Mouse (Mus musculus) CH12.LX (cell line): Measurements from ENCODE around the gene Ipo4. TPM values are rescaled to one million over a fixed set of nuclear protein-coding genes. Genes with fewer than 3 reads are reported as not detected.

Source experiments
- DNase-seq: peaks from one replicate; pipeline ENCODE4 v3.0.0-alpha.2; 2013; ENCODE audit errors: extremely low read depth
- H3K27ac ChIP-seq: 2 replicates; pipeline ENCODE4 v1.5.1; 2012; ENCODE audit warnings: low read depth, mild to moderate bottlenecking, control low read depth, moderate library complexity; ENCODE audit not compliant: insufficient read depth
- H3K27me3 ChIP-seq: replicated peaks from 2 replicates; pipeline ENCODE3; 2012; ENCODE audit warnings: inconsistent platforms
- H3K36me3 ChIP-seq, 2 experiments: replicated peaks in 1 of 2; 2 replicates each; pipeline versions ENCODE3 to v1.6.1; 2012; ENCODE audit warnings: inconsistent platforms in 1 of 2, low read length in 1 of 2, mild to moderate bottlenecking in 1 of 2, mixed read lengths in 1 of 2, moderate library complexity in 1 of 2; ENCODE audit not compliant: control insufficient read depth in 1 of 2, insufficient read depth in 1 of 2
- H3K4me1 ChIP-seq, 2 experiments: 2 replicates each; pipeline ENCODE4 v1.6.1; 2012; ENCODE audit warnings: inconsistent platforms in 1 of 2, moderate library complexity in 1 of 2; ENCODE audit not compliant: insufficient read depth in 2 of 2, control insufficient read depth in 1 of 2
- H3K4me2 ChIP-seq: 2 replicates; pipeline ENCODE4 v1.6.1; 2012; ENCODE audit warnings: low read depth, mild to moderate bottlenecking, control low read depth; ENCODE audit not compliant: poor library complexity, insufficient read depth, severe bottlenecking
- H3K4me3 ChIP-seq, 3 experiments: fragments of 150-350 bp in 1 of 3; sonication (generic) in 1 of 3; replicated peaks in 1 of 3; 2 replicates each; pipeline versions ENCODE3 to v1.5.1; 2011 to 2012; ENCODE audit warnings: low read depth in 2 of 3, low read length in 2 of 3, mild to moderate bottlenecking in 2 of 3, moderate library complexity in 2 of 3, control low read depth in 1 of 3, improper control_type of control experiment in 1 of 3, inconsistent platforms in 1 of 3, mixed read lengths in 1 of 3; ENCODE audit not compliant: poor library complexity in 1 of 3
- H3K79me2 ChIP-seq: replicated peaks from 2 replicates; pipeline ENCODE4 v1.6.1; 2012; ENCODE audit warnings: mild to moderate bottlenecking, moderate library complexity; ENCODE audit not compliant: control insufficient read depth, poor library complexity, insufficient read depth, severe bottlenecking; ENCODE audit errors: extremely low read depth
- H3K9ac ChIP-seq: 2 replicates; pipeline ENCODE4 v1.6.1; 2012; ENCODE audit warnings: low read depth, mild to moderate bottlenecking, control low read depth, moderate library complexity; ENCODE audit not compliant: insufficient read depth
- H3K9me3 ChIP-seq: replicated peaks from 2 replicates; pipeline ENCODE3; 2012; ENCODE audit warnings: low read length, inconsistent platforms, mixed read lengths
- BHLHE40 ChIP-seq: IDR thresholded peaks from 2 replicates; pipeline ENCODE4 v1.6.1; 2011; ENCODE audit warnings: mild to moderate bottlenecking, low read depth, low read length, improper control_type of control experiment
- CTCF ChIP-seq, 2 experiments: IDR thresholded peaks in 1 of 2; conservative IDR thresholded peaks in 1 of 2; 2 replicates each; pipeline ENCODE4 v1.5.1; 2011 to 2012; ENCODE audit warnings: low read depth in 2 of 2, low read length in 2 of 2, improper control_type of control experiment in 1 of 2, inconsistent platforms in 1 of 2, mild to moderate bottlenecking in 1 of 2, moderate library complexity in 1 of 2
- ELF1 ChIP-seq: IDR thresholded peaks from 2 replicates; pipeline ENCODE4 v1.6.1; 2014; ENCODE audit warnings: low read depth, mild to moderate bottlenecking, inconsistent platforms, low read length, improper control_type of control experiment
- EP300 ChIP-seq: IDR thresholded peaks from 2 replicates; pipeline ENCODE4 v1.6.1; 2011; ENCODE audit warnings: low read length, improper control_type of control experiment
- GABPA ChIP-seq: IDR thresholded peaks from 2 replicates; pipeline ENCODE4 v1.6.1; 2012; ENCODE audit warnings: low read depth, low read length, improper control_type of control experiment, inconsistent platforms; ENCODE audit not compliant: insufficient replicate concordance
- HCFC1 ChIP-seq: IDR thresholded peaks from 2 replicates; pipeline ENCODE4 v1.6.1; 2012; ENCODE audit warnings: low read depth, mild to moderate bottlenecking, inconsistent platforms, low read length, improper control_type of control experiment
- IRF4 ChIP-seq: IDR thresholded peaks from 2 replicates; pipeline ENCODE4 v1.6.1; 2014; ENCODE audit warnings: low read depth, mild to moderate bottlenecking, inconsistent platforms, low read length, improper control_type of control experiment
- KAT2A ChIP-seq: IDR thresholded peaks from 2 replicates; pipeline ENCODE4 v1.6.1; 2012; ENCODE audit warnings: low read length, improper control_type of control experiment, inconsistent platforms; ENCODE audit not compliant: insufficient replicate concordance
- MAX ChIP-seq: IDR thresholded peaks from 2 replicates; pipeline ENCODE4 v1.6.1; 2011; ENCODE audit warnings: low read length, improper control_type of control experiment
- MAZ ChIP-seq: IDR thresholded peaks from 2 replicates; pipeline ENCODE4 v1.6.1; 2012; ENCODE audit warnings: low read depth, mild to moderate bottlenecking, inconsistent platforms, low read length, improper control_type of control experiment, moderate library complexity
- MEF2A ChIP-seq: IDR thresholded peaks from 2 replicates; pipeline ENCODE4 v1.6.1; 2014; ENCODE audit warnings: low read depth, mild to moderate bottlenecking, inconsistent platforms, low read length, improper control_type of control experiment, borderline replicate concordance
- NRF1 ChIP-seq: IDR thresholded peaks from 2 replicates; pipeline ENCODE4 v1.6.1; 2014; ENCODE audit warnings: low read depth, mild to moderate bottlenecking, inconsistent platforms, low read length, improper control_type of control experiment, moderate library complexity
- PAX5 ChIP-seq: IDR thresholded peaks from 2 replicates; pipeline ENCODE4 v1.6.1; 2012; ENCODE audit warnings: low read length, inconsistent platforms, mixed read lengths
- RAD21 ChIP-seq: IDR thresholded peaks from 2 replicates; pipeline ENCODE4 v1.6.1; 2011; ENCODE audit warnings: low read depth, mild to moderate bottlenecking, low read length, improper control_type of control experiment, moderate library complexity
- SIN3A ChIP-seq: IDR thresholded peaks from 2 replicates; pipeline ENCODE4 v1.6.1; 2012; ENCODE audit warnings: low read length, improper control_type of control experiment, inconsistent platforms
- TBP ChIP-seq: conservative IDR thresholded peaks from 2 replicates; pipeline ENCODE4 v1.6.1; 2011; ENCODE audit warnings: low read depth, low read length, improper control_type of control experiment
- TCF12 ChIP-seq: IDR thresholded peaks from 2 replicates; pipeline ENCODE4 v1.6.1; 2014; ENCODE audit warnings: low read depth, mild to moderate bottlenecking, inconsistent platforms, low read length, improper control_type of control experiment
- USF2 ChIP-seq: conservative IDR thresholded peaks from 2 replicates; pipeline ENCODE4 v1.6.1; 2011; ENCODE audit warnings: low read depth, low read length, improper control_type of control experiment
- ZC3H11A ChIP-seq: IDR thresholded peaks from 2 replicates; pipeline ENCODE4 v1.6.1; 2012; ENCODE audit warnings: low read depth, mild to moderate bottlenecking, inconsistent platforms, low read length, improper control_type of control experiment
- ZMIZ1 ChIP-seq: IDR thresholded peaks from 2 replicates; pipeline ENCODE4 v1.6.1; 2012; ENCODE audit warnings: low read depth, mild to moderate bottlenecking, inconsistent platforms, low read length, improper control_type of control experiment
- ZNF384 ChIP-seq: IDR thresholded peaks from 2 replicates; pipeline ENCODE4 v1.6.1; 2012; ENCODE audit warnings: low read depth, low read length, improper control_type of control experiment, inconsistent platforms
- dilution Hi-C: fragments of 300-500 bp; cut with MboI; formaldehyde crosslinking; loops from 2 replicates; pipeline ENCODE4 v1.14.3; 2020; ENCODE audit warnings: low sequenced_read_pairs; ENCODE audit not compliant: extremely low pct_unique_long_range_greater_than_20kb, extremely low pct_ligation_motif_present
- in situ Hi-C: fragments of 300-500 bp; cut with MboI; formaldehyde crosslinking; loops from 3 replicates; pipeline ENCODE4 v1.14.3; 2019; ENCODE audit warnings: low sequenced_read_pairs, low pct_ligation_motif_present, low pct_unique_long_range_greater_than_20kb, mixed read lengths
- polyA plus RNA-seq: library from polyadenylated mRNA; unstranded; fragments of >175 nt; gene quantifications from 2 replicates; pipeline ENCODE4 v1.2.1, GENCODE M21; 2012; ENCODE audit warnings: low read depth; ENCODE audit not compliant: insufficient read length
- total RNA-seq, 2 experiments: library from RNA; depleted of rRNA; stranded (reverse); fragments of 300-350 nt in 1 of 2; fragments of >200 nt in 1 of 2; gene quantifications; 2 replicates each; pipeline ENCODE4 v1.2.3; 2012 to 2014

The Ipo4 gene
- total and polyA plus RNA-seq, 3 experiments, result 47.5 to 175 (median 84.8) TPM

- peaks cover 35 to 57% of the 10 kb centered on the region in 2 experiments for H3K36me3 ChIP-seq
- in situ Hi-C loops, result no loop called here
These were observed 27.4 kb downstream of the Ipo4 start for GRCm38 (mm10) chr14:55608339-55608738.

DNA sequence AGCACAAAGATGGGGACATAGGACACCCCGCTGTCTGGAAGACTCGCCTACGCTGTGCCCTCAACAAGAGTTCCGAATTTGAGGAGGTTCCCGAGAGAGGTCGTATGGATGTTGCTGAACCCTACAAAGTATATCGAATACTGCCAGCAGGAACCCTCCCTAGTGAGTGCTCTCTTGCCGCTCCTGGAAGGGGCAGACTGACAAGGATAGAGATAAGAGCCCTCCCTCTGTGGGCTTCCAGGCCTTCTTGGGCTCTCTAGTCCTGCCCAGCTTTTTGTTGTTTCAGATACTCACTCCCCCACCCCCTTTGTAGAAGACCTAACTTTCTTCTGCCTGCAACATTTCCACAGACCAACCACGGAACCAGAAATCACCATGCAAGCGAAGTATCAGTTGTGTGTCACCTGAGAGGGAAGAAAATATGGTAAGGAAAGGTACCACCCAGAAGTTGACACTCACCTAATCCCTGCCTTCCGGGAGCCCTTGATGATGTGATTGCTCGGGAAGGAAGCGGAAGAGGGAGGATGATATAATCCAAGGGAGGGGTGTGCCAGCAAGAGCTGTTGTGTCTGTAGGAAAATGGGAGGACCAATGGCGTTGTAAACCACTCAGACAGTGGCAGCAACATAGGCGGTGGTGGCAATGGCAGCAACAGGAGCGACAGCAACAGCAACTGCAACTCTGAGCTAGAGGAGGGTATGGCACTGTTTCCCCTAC is 29.9 kb downstream of the Ipo4 start:
- DNase-seq, result no peak
- Histone ChIP-seq H3K9ac (no peak overlapping the region), H3K27me3 (no peaks in the 10 kb centered on the region), H3K9me3 (no peaks in the 10 kb centered on the region), H3K4me1 (peaks cover 4 to 32% of the 10 kb centered on the region in 2 experiments; a peak in 3 of 4 replicates), H3K27ac (no peak overlapping the region), H3K4me2 (no peak overlapping the region), H3K79me2 (no peaks in the 10 kb centered on the region), H3K4me3 (no peak overlapping the region), H3K36me3 (peaks cover 56 to 79% of the 10 kb centered on the region in 2 experiments)
- dilution Hi-C loops (no loop called here), in situ Hi-C loops (no loop called here)
- no peak for TF ChIP-seq MAX

More at GRCm38 (mm10) chr14:55608339-55608738, 27.4 kb downstream of the Ipo4 start:
- Histone ChIP-seq H3K9me3 (no peaks in the 10 kb centered on the region), H3K4me2 (no peak overlapping the region), H3K4me3 (no peak overlapping the region), H3K79me2 (no peaks in the 10 kb centered on the region), H3K4me1 (peaks cover 4 to 20% of the 10 kb centered on the region in 2 experiments; a peak in 3 of 4 replicates), H3K27ac (no peak overlapping the region), H3K27me3 (no peaks in the 10 kb centered on the region), H3K9ac (no peak overlapping the region)
- TF ChIP-seq RAD21 (no peak), MAZ (no peak), EP300 (no peak), TCF12 (no peak), ZC3H11A (no peak), PAX5 (no peak), ZNF384 (no peak)
- DNase-seq, result no peak
- dilution Hi-C loops, result no loop called here

DNA sequence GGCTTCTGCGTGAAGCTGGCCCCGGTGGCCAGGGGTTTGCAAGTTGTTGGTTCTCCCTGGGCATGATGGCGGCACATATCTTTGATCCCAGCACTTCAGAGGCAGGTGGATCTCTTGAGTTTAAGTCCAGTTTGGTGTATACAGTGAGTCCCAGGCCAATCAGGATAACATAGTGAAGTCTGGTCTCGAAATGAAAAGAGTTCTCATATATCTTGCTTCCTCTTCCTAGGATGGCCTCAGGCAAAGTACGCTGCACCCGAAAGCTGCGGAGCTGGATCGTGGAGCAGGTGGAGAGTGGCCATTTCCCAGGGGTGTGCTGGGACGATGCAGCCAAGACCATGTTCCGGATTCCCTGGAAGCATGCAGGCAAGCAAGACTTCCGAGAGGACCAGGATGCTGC is 30.9 kb downstream of the Ipo4 start:
- peaks cover 62 to 80% of the 10 kb centered on the region in 2 experiments for H3K36me3 ChIP-seq
- no peaks in the 10 kb centered on the region for H3K9me3 ChIP-seq
- peak overlapping the region; percentile 67 for H3K4me2 ChIP-seq
- no peaks in the 10 kb centered on the region for H3K27me3 ChIP-seq
- peaks cover 4 to 32% of the 10 kb centered on the region in 2 experiments; a peak in 3 of 4 replicates for H3K4me1 ChIP-seq
- in situ Hi-C loops, result no loop called here
- H3K27ac ChIP-seq, result peak overlapping the region; percentile 13; the same call in 1 of the 2 replicates
- TF ChIP-seq SIN3A (no peak), MEF2A (no peak), ELF1 (no peak), HCFC1 (no peak), KAT2A (no peak), ZMIZ1 (no peak), TBP (no peak), GABPA (no peak), IRF4 (no peak), CTCF (conservative IDR thresholded peaks at IDR 0.05 in 1 of 2, IDR thresholded peaks at IDR 0.05 in 1 of 2; ENCODE audit: low read depth in 2 of 2, low read length in 2 of 2) (no peak), NRF1 (no peak), BHLHE40 (no peak), MAX (no peak), USF2 (no peak)
- H3K79me2 ChIP-seq, result no peaks in the 10 kb centered on the region
- no peak for DNase-seq
- peak overlapping the region; percentile 30; the same call in 1 of the 2 replicates for H3K9ac ChIP-seq
- H3K4me3 ChIP-seq, result peak overlapping the region; percentile 2 to 74 (median 58)
- dilution Hi-C loops, result no loop called here
